Mouse (Mus musculus) lung, embryonic 14.5 days (tissue): ENCODE results near the gene Pomgnt1. TPM values are rescaled to one million over a fixed set of nuclear protein-coding genes. Genes with fewer than 3 reads are reported as not detected.

ENCODE experiments used
- ATAC-seq: fragments of 200-750 bp; cut with Nextera tagmentation; 2 replicates; pipeline ENCODE4 v1.8.0; 2017; ENCODE audit warnings: mild to moderate bottlenecking, moderate TSS enrichment, moderate library complexity; ENCODE audit not compliant: insufficient read depth
- DNase-seq: peaks from one replicate; pipeline ENCODE4 v3.0.0-alpha.2; 2015
- H3K27ac ChIP-seq: fragments of 300-500 bp; sonication (generic); 2 replicates; pipeline ENCODE4 v1.5.1; 2014; ENCODE audit warnings: low read depth, mild to moderate bottlenecking, moderate library complexity
- H3K27me3 ChIP-seq: fragments of 300-500 bp; sonication (generic); 2 replicates; pipeline ENCODE4 v1.6.1; 2014; ENCODE audit warnings: low read length, control low read depth; ENCODE audit not compliant: insufficient read depth
- H3K36me3 ChIP-seq: fragments of 300-500 bp; sonication (generic); 2 replicates; pipeline ENCODE4 v1.6.1; 2014; ENCODE audit warnings: control low read depth; ENCODE audit not compliant: insufficient read depth
- H3K4me1 ChIP-seq: fragments of 300-500 bp; sonication (generic); 2 replicates; pipeline ENCODE4 v1.6.1; 2014; ENCODE audit warnings: antibody characterized with exemption, control low read depth; ENCODE audit not compliant: insufficient read depth
- H3K4me2 ChIP-seq: fragments of 300-500 bp; sonication (generic); 2 replicates; pipeline ENCODE4 v1.6.1; 2014; ENCODE audit warnings: mild to moderate bottlenecking
- H3K4me3 ChIP-seq: fragments of 300-500 bp; sonication (generic); 2 replicates; pipeline ENCODE4 v1.5.1; 2014; ENCODE audit warnings: low read depth, low read length
- H3K9ac ChIP-seq: fragments of 300-500 bp; sonication (generic); 2 replicates; pipeline ENCODE4 v1.6.1; 2014
- H3K9me3 ChIP-seq: fragments of 300-500 bp; sonication (generic); 2 replicates; pipeline ENCODE4 v1.6.1; 2016; ENCODE audit warnings: low read depth, low read length, control low read depth
- CTCF ChIP-seq: IDR thresholded peaks from 2 replicates; pipeline ENCODE4 v1.5.1; 2016; ENCODE audit warnings: antibody characterized with exemption, low read depth
- WGBS: fragments of 180-500 bp; shearing (Covaris S2); extraction: QIAGEN DNeasy Blood & Tissue Kit; methylation state at CpG from one replicate; pipeline ENCODE4 v1.1.7; 2014; 5-methylcytosine and 5-hydroxymethylcytosine counted together
- polyA plus RNA-seq: library from polyadenylated mRNA; unstranded; fragments of >200 nt; fragmentation: Nextera tagmentation; extraction: Ambion mirVana; gene quantifications from 2 replicates; pipeline ENCODE4 v1.2.1, GENCODE M21; 2014

Gene Pomgnt1
- polyA plus RNA-seq, 1 experiment from 2014 or later = 66.5 TPM

DNA sequence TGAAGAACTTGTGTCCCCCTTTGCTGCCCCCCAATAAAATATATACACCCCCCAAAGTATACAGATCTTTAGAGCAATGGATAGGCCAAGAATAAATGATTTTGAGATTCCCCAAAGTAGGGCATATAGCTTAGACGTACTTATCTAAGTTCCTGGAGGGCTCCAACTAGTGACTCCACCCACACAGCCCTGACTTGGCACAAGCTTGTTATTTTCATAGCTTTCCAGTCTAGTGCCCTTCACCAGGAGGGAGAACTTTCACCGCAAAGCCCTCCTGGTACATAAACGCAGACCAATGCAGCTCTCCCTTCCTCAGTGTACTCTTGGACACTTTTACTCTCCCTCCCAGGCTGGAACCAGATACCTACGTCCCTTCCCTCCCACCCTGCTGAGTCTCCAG lies 38.5 kb downstream of the Pomgnt1 start:
- peaks cover 8% of the 10 kb centered on the region; the same call in 1 of the 2 replicates for H3K4me1 ChIP-seq
- ATAC-seq (no peak), DNase-seq (no peak)
- 67% methylated on average over 4 of the region's 4 CpGs for WGBS
- no peak overlapping the region for H3K27ac ChIP-seq
- no peak for TF ChIP-seq CTCF
- no peak overlapping the region for H3K4me2 ChIP-seq
- H3K4me3 ChIP-seq = no peak overlapping the region
- H3K36me3 ChIP-seq = peaks cover 29% of the 10 kb centered on the region
- no peaks in the 10 kb centered on the region for H3K27me3 ChIP-seq
- H3K9ac ChIP-seq = no peak overlapping the region
- H3K9me3 ChIP-seq = no peaks in the 10 kb centered on the region

DNA sequence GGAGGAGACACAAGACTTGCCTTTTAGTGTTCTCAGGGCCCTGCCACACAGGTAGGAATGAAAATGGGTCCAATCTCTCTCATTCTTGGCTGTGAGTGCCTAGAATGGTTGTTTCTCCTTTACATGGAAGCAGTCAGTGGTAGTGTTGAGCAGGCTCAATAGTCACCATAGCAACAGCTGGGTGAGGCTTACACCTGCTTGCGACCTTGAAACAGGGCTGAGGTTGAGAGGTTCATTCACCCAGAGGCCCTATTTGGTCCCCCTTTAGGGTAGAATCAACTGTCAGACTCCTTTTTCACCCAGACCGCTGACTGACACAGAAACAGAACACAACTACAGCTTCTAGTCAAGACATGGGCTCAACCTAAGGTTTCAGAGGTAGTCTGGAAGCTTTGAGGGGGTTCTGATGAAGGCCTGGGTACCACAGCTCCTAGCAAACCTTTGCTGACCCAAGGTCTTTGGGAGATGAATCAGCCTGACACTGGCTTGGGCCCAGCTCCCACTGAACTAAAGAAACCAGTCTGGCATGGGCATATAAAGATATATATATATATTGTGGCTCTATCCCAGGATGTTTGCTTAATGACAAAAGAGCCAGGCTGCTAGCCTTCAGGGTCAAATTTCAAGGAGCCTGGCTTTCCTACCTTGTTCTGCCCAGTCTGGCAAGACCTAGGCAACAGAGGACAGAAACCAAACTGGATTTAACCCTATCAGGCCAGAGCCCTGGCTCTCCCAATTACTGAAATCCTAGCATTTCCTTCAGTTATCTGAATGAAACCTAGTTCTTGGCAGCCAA lies 41.3 kb downstream of the Pomgnt1 start:
- 63% methylated on average over 2 of the region's 2 CpGs for whole genome bisulfite sequencing
- no peak overlapping the region for H3K4me3 ChIP-seq
- no peaks in the 10 kb centered on the region for H3K27me3 ChIP-seq
- DNase-seq = peak; percentile 34
- H3K27ac ChIP-seq = peak overlapping the region; percentile 55
- H3K9me3 ChIP-seq = no peaks in the 10 kb centered on the region
- peaks cover 8% of the 10 kb centered on the region; the same call in 1 of the 2 replicates for H3K4me1 ChIP-seq
- H3K4me2 ChIP-seq = no peak overlapping the region
- ATAC-seq = peak; percentile 45
- no peak overlapping the region for H3K9ac ChIP-seq
- H3K36me3 ChIP-seq = peaks cover 5% of the 10 kb centered on the region; the same call in 1 of the 2 replicates
- no peak for TF ChIP-seq CTCF

GRCm38 (mm10) chr4:116165708-116166407 lies 42.2 kb downstream of the Pomgnt1 start:
- Histone ChIP-seq H3K9ac (no peak overlapping the region), H3K27ac (peak overlapping the region; percentile 55), H3K9me3 (no peaks in the 10 kb centered on the region), H3K27me3 (no peaks in the 10 kb centered on the region), H3K36me3 (0 out of 2 replicates have a peak, but pooled peaks cover under 1% of the 10 kb centered on the region), H3K4me3 (no peak overlapping the region), H3K4me1 (peaks cover 8% of the 10 kb centered on the region; the same call in 1 of the 2 replicates), H3K4me2 (no peak overlapping the region)
- no peak for TF ChIP-seq CTCF
- ATAC-seq (no peak), DNase-seq (no peak)
- 34% methylated on average over 8 of the region's 8 CpGs for WGBS

GRCm38 (mm10) chr4:116167404-116167803 lies 43.8 kb downstream of the Pomgnt1 start, which contains the start of gene Tspan1:
Tspan1 (minus strand) TSS chr4:116167601.
- TF ChIP-seq CTCF = peak; percentile 58
- H3K27me3 ChIP-seq = no peaks in the 10 kb centered on the region
- DNase-seq (peak; percentile 60), ATAC-seq (no peak)
- H3K36me3 ChIP-seq = no peaks in the 10 kb centered on the region
- H3K27ac ChIP-seq = no peak within 1 kb of the TSS
- no peak within 1 kb of the TSS for H3K9ac ChIP-seq
- peaks cover 8% of the 10 kb centered on the region; the same call in 1 of the 2 replicates for H3K4me1 ChIP-seq
- no peak within 1 kb of the TSS for H3K4me2 ChIP-seq
- no peak within 1 kb of the TSS for H3K4me3 ChIP-seq
- WGBS = 19% methylated on average over 7 of the region's 7 CpGs
- H3K9me3 ChIP-seq = no peaks in the 10 kb centered on the region

GRCm38 (mm10) chr4:116168617-116169352 lies 45.1 kb downstream of the Pomgnt1 start:
- ATAC-seq (peak; percentile 36; the same call in 1 of the 2 replicates), DNase-seq (peak; percentile 86)
- WGBS = 66% methylated on average over 8 of the region's 8 CpGs

GRCm38 (mm10) chr4:116169353-116169672 lies 45.7 kb downstream of the Pomgnt1 start:
- H3K9me3 ChIP-seq = no peaks in the 10 kb centered on the region
- H3K27ac ChIP-seq = no peak overlapping the region
- H3K36me3 ChIP-seq = no peaks in the 10 kb centered on the region
- H3K4me1 ChIP-seq = peaks cover 10% of the 10 kb centered on the region
- H3K4me3 ChIP-seq = no peak overlapping the region
- 64% methylated on average over 3 of the region's 3 CpGs for WGBS
- DNase-seq (no peak), ATAC-seq (no peak)
- H3K9ac ChIP-seq = no peak overlapping the region
- no peak overlapping the region for H3K4me2 ChIP-seq
- TF ChIP-seq CTCF = no peak
- no peaks in the 10 kb centered on the region for H3K27me3 ChIP-seq

More at GRCm38 (mm10) chr4:116168617-116169352, 45.1 kb downstream of the Pomgnt1 start:
- peak; percentile 78 for TF ChIP-seq CTCF
- Histone ChIP-seq H3K9ac (no peak overlapping the region), H3K27ac (no peak overlapping the region), H3K27me3 (no peaks in the 10 kb centered on the region), H3K4me2 (no peak overlapping the region), H3K9me3 (no peaks in the 10 kb centered on the region), H3K4me3 (no peak overlapping the region), H3K4me1 (peaks cover 8% of the 10 kb centered on the region; the same call in 1 of the 2 replicates), H3K36me3 (no peaks in the 10 kb centered on the region)
